Mouse (Mus musculus): ENCODE results near the gene Zbtb20. TPM values are rescaled to one million over a fixed set of nuclear protein-coding genes. Genes with fewer than 3 reads are reported as not detected.

The Zbtb20 gene
- polyA plus RNA-seq, 1 experiment from 2014 or later = 15.4 TPM

GRCm38 (mm10) chr16:43181038-43181437 is 305.4 kb downstream of the Zbtb20 start:
- H3K9ac ChIP-seq (replicated peaks; ENCODE audit: low read length) = no peak overlapping the region
- H3K27me3 ChIP-seq (ENCODE audit: control insufficient read depth, insufficient read depth, low read length) = no peaks in the 10 kb centered on the region
- DNase-seq (ENCODE audit: low spot score) (no peak), ATAC-seq (replicated peaks; ENCODE audit: insufficient number of reproducible peaks, low FRiP score, low TSS enrichment, low read depth) (no peak)
- H3K36me3 ChIP-seq (replicated peaks; ENCODE audit: control insufficient read depth, insufficient read depth, low read depth, low read length) = no peaks in the 10 kb centered on the region
- H3K27ac ChIP-seq (replicated peaks; ENCODE audit: low read depth, low read length) = no peak overlapping the region
- no peak overlapping the region for H3K4me3 ChIP-seq (ENCODE audit: low read depth, low read length)
- 90% methylated on average over 1 of the region's 1 CpGs for WGBS
- no peak overlapping the region for H3K4me2 ChIP-seq (ENCODE audit: low read depth, low read length)
- no peaks in the 10 kb centered on the region for H3K9me3 ChIP-seq (replicated peaks; ENCODE audit: control insufficient read depth, low read length)
- H3K4me1 ChIP-seq (ENCODE audit: control insufficient read depth, insufficient read depth, low read length) = no peaks in the 10 kb centered on the region

GRCm38 (mm10) chr16:43190390-43190789 is 314.7 kb downstream of the Zbtb20 start:
- H3K4me3 ChIP-seq (ENCODE audit: low read depth, low read length) = no peak overlapping the region
- no peaks in the 10 kb centered on the region for H3K27me3 ChIP-seq (ENCODE audit: control insufficient read depth, insufficient read depth, low read length)
- DNase-seq (ENCODE audit: low spot score) (no peak), ATAC-seq (replicated peaks; ENCODE audit: insufficient number of reproducible peaks, low FRiP score, low TSS enrichment, low read depth) (no peak)
- no peaks in the 10 kb centered on the region for H3K36me3 ChIP-seq (replicated peaks; ENCODE audit: control insufficient read depth, insufficient read depth, low read depth, low read length)
- H3K4me2 ChIP-seq (ENCODE audit: low read depth, low read length) = no peak overlapping the region
- H3K4me1 ChIP-seq (ENCODE audit: control insufficient read depth, insufficient read depth, low read length) = no peaks in the 10 kb centered on the region
- H3K27ac ChIP-seq (replicated peaks; ENCODE audit: low read depth, low read length) = no peak overlapping the region
- 100% methylated on average over 1 of the region's 1 CpGs for whole genome bisulfite sequencing
- H3K9ac ChIP-seq (replicated peaks; ENCODE audit: low read length) = no peak overlapping the region
- no peaks in the 10 kb centered on the region for H3K9me3 ChIP-seq (replicated peaks; ENCODE audit: control insufficient read depth, low read length)

- H3K4me2 ChIP-seq (ENCODE audit: low read depth, low read length) = no peak overlapping the region
- H3K27ac ChIP-seq (replicated peaks; ENCODE audit: low read depth, low read length) = no peak overlapping the region
- H3K9ac ChIP-seq (replicated peaks; ENCODE audit: low read length) = no peak overlapping the region
- H3K36me3 ChIP-seq (replicated peaks; ENCODE audit: control insufficient read depth, insufficient read depth, low read depth, low read length) = no peaks in the 10 kb centered on the region
- H3K4me1 ChIP-seq (ENCODE audit: control insufficient read depth, insufficient read depth, low read length) = no peaks in the 10 kb centered on the region
- H3K27me3 ChIP-seq (ENCODE audit: control insufficient read depth, insufficient read depth, low read length) = no peaks in the 10 kb centered on the region
- WGBS = 89% methylated on average over 9 of the region's 9 CpGs
- H3K9me3 ChIP-seq (replicated peaks; ENCODE audit: control insufficient read depth, low read length) = no peaks in the 10 kb centered on the region
- ATAC-seq (replicated peaks; ENCODE audit: insufficient number of reproducible peaks, low FRiP score, low TSS enrichment, low read depth) = no peak
- DNase-seq (ENCODE audit: low spot score) = no peak
- H3K4me3 ChIP-seq (ENCODE audit: low read depth, low read length) = no peak overlapping the region
These were observed 315.6 kb downstream of the Zbtb20 start for GRCm38 (mm10) chr16:43191060-43191850.

GRCm38 (mm10) chr16:43193631-43194239 is 318.1 kb downstream of the Zbtb20 start:
- no peaks in the 10 kb centered on the region for H3K36me3 ChIP-seq (replicated peaks; ENCODE audit: control insufficient read depth, insufficient read depth, low read depth, low read length)
- ATAC-seq (replicated peaks; ENCODE audit: insufficient number of reproducible peaks, low FRiP score, low TSS enrichment, low read depth) = no peak
- no peak overlapping the region for H3K9ac ChIP-seq (replicated peaks; ENCODE audit: low read length)
- H3K27me3 ChIP-seq (ENCODE audit: control insufficient read depth, insufficient read depth, low read length) = no peaks in the 10 kb centered on the region
- no peaks in the 10 kb centered on the region for H3K9me3 ChIP-seq (replicated peaks; ENCODE audit: control insufficient read depth, low read length)
- H3K4me1 ChIP-seq (ENCODE audit: control insufficient read depth, insufficient read depth, low read length) = no peaks in the 10 kb centered on the region
- no peak overlapping the region for H3K4me2 ChIP-seq (ENCODE audit: low read depth, low read length)
- no peak overlapping the region for H3K27ac ChIP-seq (replicated peaks; ENCODE audit: low read depth, low read length)
- no peak overlapping the region for H3K4me3 ChIP-seq (ENCODE audit: low read depth, low read length)
- WGBS = 85% methylated on average over 6 of the region's 6 CpGs
- no peak for DNase-seq (ENCODE audit: low spot score)

GRCm38 (mm10) chr16:43217336-43218006 is 341.8 kb downstream of the Zbtb20 start:
- Histone ChIP-seq H3K27me3 (ENCODE audit: control insufficient read depth, insufficient read depth, low read length) (no peaks in the 10 kb centered on the region), H3K27ac (replicated peaks; ENCODE audit: low read depth, low read length) (no peak overlapping the region), H3K4me1 (ENCODE audit: control insufficient read depth, insufficient read depth, low read length) (no peaks in the 10 kb centered on the region), H3K4me2 (ENCODE audit: low read depth, low read length) (no peak overlapping the region), H3K9ac (replicated peaks; ENCODE audit: low read length) (no peak overlapping the region), H3K4me3 (ENCODE audit: low read depth, low read length) (no peak overlapping the region), H3K36me3 (replicated peaks; ENCODE audit: control insufficient read depth, insufficient read depth, low read depth, low read length) (no peaks in the 10 kb centered on the region), H3K9me3 (replicated peaks; ENCODE audit: control insufficient read depth, low read length) (no peaks in the 10 kb centered on the region)
- no peak for DNase-seq (ENCODE audit: low spot score)
- 53% methylated on average over 4 of the region's 4 CpGs for WGBS
- ATAC-seq (replicated peaks; ENCODE audit: insufficient number of reproducible peaks, low FRiP score, low TSS enrichment, low read depth) = no peak

GRCm38 (mm10) chr16:43219367-43219766 is 343.7 kb downstream of the Zbtb20 start:
- H3K36me3 ChIP-seq (replicated peaks; ENCODE audit: control insufficient read depth, insufficient read depth, low read depth, low read length) = no peaks in the 10 kb centered on the region
- no peak overlapping the region for H3K4me3 ChIP-seq (ENCODE audit: low read depth, low read length)
- WGBS = 92% methylated on average over 1 of the region's 1 CpGs
- no peak overlapping the region for H3K27ac ChIP-seq (replicated peaks; ENCODE audit: low read depth, low read length)
- H3K9me3 ChIP-seq (replicated peaks; ENCODE audit: control insufficient read depth, low read length) = no peaks in the 10 kb centered on the region
- no peak overlapping the region for H3K4me2 ChIP-seq (ENCODE audit: low read depth, low read length)
- ATAC-seq (replicated peaks; ENCODE audit: insufficient number of reproducible peaks, low FRiP score, low TSS enrichment, low read depth) = no peak
- DNase-seq (ENCODE audit: low spot score) = no peak
- H3K27me3 ChIP-seq (ENCODE audit: control insufficient read depth, insufficient read depth, low read length) = no peaks in the 10 kb centered on the region
- no peaks in the 10 kb centered on the region for H3K4me1 ChIP-seq (ENCODE audit: control insufficient read depth, insufficient read depth, low read length)
- no peak overlapping the region for H3K9ac ChIP-seq (replicated peaks; ENCODE audit: low read length)

GRCm38 (mm10) chr16:43221313-43221712 is 345.6 kb downstream of the Zbtb20 start:
- Histone ChIP-seq H3K27ac (replicated peaks; ENCODE audit: low read depth, low read length) (no peak overlapping the region), H3K9me3 (replicated peaks; ENCODE audit: control insufficient read depth, low read length) (no peaks in the 10 kb centered on the region), H3K9ac (replicated peaks; ENCODE audit: low read length) (no peak overlapping the region), H3K27me3 (ENCODE audit: control insufficient read depth, insufficient read depth, low read length) (no peaks in the 10 kb centered on the region), H3K4me1 (ENCODE audit: control insufficient read depth, insufficient read depth, low read length) (no peaks in the 10 kb centered on the region), H3K4me3 (ENCODE audit: low read depth, low read length) (no peak overlapping the region), H3K36me3 (replicated peaks; ENCODE audit: control insufficient read depth, insufficient read depth, low read depth, low read length) (no peaks in the 10 kb centered on the region), H3K4me2 (ENCODE audit: low read depth, low read length) (no peak overlapping the region)
- DNase-seq (ENCODE audit: low spot score) (peak; percentile 72), ATAC-seq (replicated peaks; ENCODE audit: insufficient number of reproducible peaks, low FRiP score, low TSS enrichment, low read depth) (no peak)
- WGBS = 36% methylated on average over 4 of the region's 4 CpGs

GRCm38 (mm10) chr16:43230253-43230652 is 354.6 kb downstream of the Zbtb20 start:
- Histone ChIP-seq H3K9ac (replicated peaks; ENCODE audit: low read length) (no peak overlapping the region), H3K9me3 (replicated peaks; ENCODE audit: control insufficient read depth, low read length) (no peaks in the 10 kb centered on the region), H3K36me3 (replicated peaks; ENCODE audit: control insufficient read depth, insufficient read depth, low read depth, low read length) (no peaks in the 10 kb centered on the region), H3K4me3 (ENCODE audit: low read depth, low read length) (no peak overlapping the region), H3K4me1 (ENCODE audit: control insufficient read depth, insufficient read depth, low read length) (no peaks in the 10 kb centered on the region), H3K27me3 (ENCODE audit: control insufficient read depth, insufficient read depth, low read length) (no peaks in the 10 kb centered on the region), H3K4me2 (ENCODE audit: low read depth, low read length) (no peak overlapping the region), H3K27ac (replicated peaks; ENCODE audit: low read depth, low read length) (no peak overlapping the region)
- ATAC-seq (replicated peaks; ENCODE audit: insufficient number of reproducible peaks, low FRiP score, low TSS enrichment, low read depth) (no peak), DNase-seq (ENCODE audit: low spot score) (no peak)
- WGBS = 63% methylated on average over 4 of the region's 4 CpGs

Measured in embryonic facial prominence, embryonic 11.5 days (tissue).